Mouse (Mus musculus) bone marrow, adult 2 months (tissue): ENCODE measurements around the gene Med13.

Experiments used
- CTCF ChIP-seq: fragments of 200-500 bp; IDR thresholded peaks from 2 replicates; pipeline ENCODE4 v1.5.1; 2011; ENCODE audit warnings: low read length, control low read depth; ENCODE audit not compliant: control insufficient read depth, insufficient read depth
- POLR2A ChIP-seq: fragments of 200-500 bp; IDR thresholded peaks from 2 replicates; pipeline ENCODE4 v1.6.1; 2011; ENCODE audit warnings: low read depth, mild to moderate bottlenecking, control low read depth, low read length, borderline replicate concordance; ENCODE audit not compliant: control insufficient read depth

- no peak for TF ChIP-seq POLR2A
- no peak for TF ChIP-seq CTCF
Measured at GRCm38 (mm10) chr11:86324251-86324650, 33.2 kb downstream of the Med13 start.
